Mouse (Mus musculus): Measurements from ENCODE around the gene Foxc2.
A peak's percentile ranks its signal among the peaks of the same experiment; 100 is the strongest.

The Foxc2 gene

GRCm38 (mm10) chr8:121104049-121104818, 11.7 kb upstream of the Foxc2 start:
- TF ChIP-seq GATA4 (IDR thresholded peaks at IDR 0.05; ENCODE audit: insufficient replicate concordance, low read length) = no peak

- TF ChIP-seq GATA4 (IDR thresholded peaks at IDR 0.05; ENCODE audit: insufficient replicate concordance, low read length) = peak; percentile 13; the same call in 1 of the 2 replicates
Observed at GRCm38 (mm10) chr8:121107668-121108656, 8.0 kb upstream of the Foxc2 start, which contains the start of gene Mthfsd. Mthfsd (minus strand) TSS chr8:121108392.

GRCm38 (mm10) chr8:121108657-121109056, 7.3 kb upstream of the Foxc2 start:
- TF ChIP-seq GATA4 (IDR thresholded peaks at IDR 0.05; ENCODE audit: insufficient replicate concordance, low read length) = no peak

GRCm38 (mm10) chr8:121111145-121111907, 4.6 kb upstream of the Foxc2 start:
- TF ChIP-seq GATA4 (IDR thresholded peaks at IDR 0.05; ENCODE audit: insufficient replicate concordance, low read length) = no peak

- no peak for TF ChIP-seq GATA4 (IDR thresholded peaks at IDR 0.05; ENCODE audit: insufficient replicate concordance, low read length)
Observed at GRCm38 (mm10) chr8:121113261-121113660, 2.7 kb upstream of the Foxc2 start.

- no peak for TF ChIP-seq GATA4 (IDR thresholded peaks at IDR 0.05; ENCODE audit: insufficient replicate concordance, low read length)
Observed at GRCm38 (mm10) chr8:121115136-121115535, 835 bp upstream of the Foxc2 start.

GRCm38 (mm10) chr8:121116591-121117185, 717 bp downstream of the Foxc2 start:
- no peak for TF ChIP-seq GATA4 (IDR thresholded peaks at IDR 0.05; ENCODE audit: insufficient replicate concordance, low read length)

GRCm38 (mm10) chr8:121117186-121117651, 1.2 kb downstream of the Foxc2 start:
- no peak for TF ChIP-seq GATA4 (IDR thresholded peaks at IDR 0.05; ENCODE audit: insufficient replicate concordance, low read length)

GRCm38 (mm10) chr8:121117906-121118305, 1.9 kb downstream of the Foxc2 start:
- no peak for TF ChIP-seq GATA4 (IDR thresholded peaks at IDR 0.05; ENCODE audit: insufficient replicate concordance, low read length)

- no peak for TF ChIP-seq GATA4 (IDR thresholded peaks at IDR 0.05; ENCODE audit: insufficient replicate concordance, low read length)
Observed at GRCm38 (mm10) chr8:121118634-121119420, 2.9 kb downstream of the Foxc2 start.

- no peak for TF ChIP-seq GATA4 (IDR thresholded peaks at IDR 0.05; ENCODE audit: insufficient replicate concordance, low read length)
Observed at GRCm38 (mm10) chr8:121119635-121120455, 3.9 kb downstream of the Foxc2 start.

- TF ChIP-seq GATA4 (IDR thresholded peaks at IDR 0.05; ENCODE audit: insufficient replicate concordance, low read length) = no peak
Observed at GRCm38 (mm10) chr8:121120456-121121419, 4.8 kb downstream of the Foxc2 start.
